ENCODE assay signal across 16 mouse cellular contexts in genomic region chr6:112479861-112480260, GRCm38 (mm10). TPM values are rescaled to one million over a fixed set of nuclear protein-coding genes. Genes with fewer than 3 reads are reported as not detected.
A peak's percentile ranks its signal among the peaks of the same experiment; 100 is the strongest.
DNase-seq lines count a peak whose midpoint lies in the region; ATAC-seq lines count a peak whose summit lies in the region.
"Had no signal": no experiment of that assay in that cellular context is flagged by ENCODE, and none has a peak within 500 bp of the region (broad histone marks: within the 10 kb centered on the region; RNA-seq: fewer than 3 reads in every experiment).

No protein-coding gene starts in this region.

- H3K4me1 ChIP-seq in hindbrain, embryonic 10.5 days (replicated peaks): peaks cover 3% of the 10 kb centered on the region; the same call in 1 of the 2 replicates
- H3K4me1 ChIP-seq in hindbrain, embryonic 12.5 days: no peaks in the 10 kb centered on the region
- H3K4me1 ChIP-seq in midbrain, embryonic 14.5 days (ENCODE audit: control insufficient read depth, insufficient read depth, low read length): no peaks in the 10 kb centered on the region
- no peaks in the 10 kb centered on the region for H3K4me1 ChIP-seq in midbrain, embryonic 15.5 days
- H3K4me1 ChIP-seq in stomach, embryonic 15.5 days: no peaks in the 10 kb centered on the region
- H3K4me1 ChIP-seq: embryonic facial prominence, embryonic 12.5 days; neural tube, embryonic 13.5 days had no signal

- H3K27me3 ChIP-seq in hindbrain, embryonic 10.5 days (ENCODE audit: insufficient read depth, poor library complexity, severe bottlenecking): peaks cover 20% of the 10 kb centered on the region
- peaks cover 12% of the 10 kb centered on the region; the same call in 1 of the 2 replicates for H3K27me3 ChIP-seq in hindbrain, embryonic 12.5 days
- H3K27me3 ChIP-seq in midbrain, embryonic 14.5 days (ENCODE audit: control insufficient read depth, insufficient read depth, low read length): no peaks in the 10 kb centered on the region
- H3K27me3 ChIP-seq in midbrain, embryonic 15.5 days (replicated peaks): no peaks in the 10 kb centered on the region
- no peaks in the 10 kb centered on the region for H3K27me3 ChIP-seq in stomach, embryonic 15.5 days (replicated peaks)
- H3K27me3 ChIP-seq: embryonic facial prominence, embryonic 12.5 days; neural tube, embryonic 13.5 days; Patski had no signal

- H3K27ac ChIP-seq in hindbrain, embryonic 10.5 days: no peak overlapping the region
- no peak overlapping the region for H3K27ac ChIP-seq in hindbrain, embryonic 12.5 days
- no peak overlapping the region for H3K27ac ChIP-seq in midbrain, embryonic 14.5 days (replicated peaks; ENCODE audit: low read depth, low read length)
- no peak overlapping the region for H3K27ac ChIP-seq in midbrain, embryonic 15.5 days
- no peak overlapping the region for H3K27ac ChIP-seq in stomach, embryonic 15.5 days
- H3K27ac ChIP-seq: embryonic facial prominence, embryonic 12.5 days; neural tube, embryonic 13.5 days had no signal

- no peaks in the 10 kb centered on the region for H3K36me3 ChIP-seq in hindbrain, embryonic 10.5 days
- H3K36me3 ChIP-seq in hindbrain, embryonic 12.5 days: no peaks in the 10 kb centered on the region
- H3K36me3 ChIP-seq in midbrain, embryonic 14.5 days (ENCODE audit: control insufficient read depth, insufficient read depth, low read length): no peaks in the 10 kb centered on the region
- H3K36me3 ChIP-seq in midbrain, embryonic 15.5 days (replicated peaks): no peaks in the 10 kb centered on the region
- no peaks in the 10 kb centered on the region for H3K36me3 ChIP-seq in stomach, embryonic 15.5 days
- H3K36me3 ChIP-seq: embryonic facial prominence, embryonic 12.5 days; neural tube, embryonic 13.5 days had no signal

- DNase-seq in hindbrain, embryonic 10.5 days (ENCODE audit: low spot score): no peak
- no peak for DNase-seq in midbrain, embryonic 14.5 days
- DNase-seq in embryo, embryonic 11 days: peak; percentile 34
- no peak for DNase-seq in left cerebral cortex, adult 18-20 months (ENCODE audit: low spot score in 2 of 2)
- DNase-seq: cerebellum, postnatal 14 days; heart, adult 11 months; heart, postnatal 4 days; left cerebral cortex, postnatal 4 days; right cerebral cortex, postnatal 25 days had no signal

- H3K4me3 ChIP-seq in hindbrain, embryonic 10.5 days: 0 out of 2 replicates have a peak overlapping the region, but pooled peaks have one; percentile 13
- no peak overlapping the region for H3K4me3 ChIP-seq in hindbrain, embryonic 12.5 days
- H3K4me3 ChIP-seq in midbrain, embryonic 14.5 days (replicated peaks; ENCODE audit: low read depth, low read length): no peak overlapping the region
- H3K4me3 ChIP-seq in midbrain, embryonic 15.5 days: no peak overlapping the region
- no peak overlapping the region for H3K4me3 ChIP-seq in stomach, embryonic 15.5 days (replicated peaks)
- H3K4me3 ChIP-seq: embryonic facial prominence, embryonic 12.5 days; neural tube, embryonic 13.5 days had no signal

- H3K9me3 ChIP-seq in hindbrain, embryonic 10.5 days: no peaks in the 10 kb centered on the region
- H3K9me3 ChIP-seq in hindbrain, embryonic 12.5 days (replicated peaks): no peaks in the 10 kb centered on the region
- no peaks in the 10 kb centered on the region for H3K9me3 ChIP-seq in midbrain, embryonic 14.5 days (ENCODE audit: control insufficient read depth, low read length)
- H3K9me3 ChIP-seq in midbrain, embryonic 15.5 days: no peaks in the 10 kb centered on the region
- H3K9me3 ChIP-seq in stomach, embryonic 15.5 days: no peaks in the 10 kb centered on the region
- H3K9me3 ChIP-seq: embryonic facial prominence, embryonic 12.5 days; neural tube, embryonic 13.5 days had no signal

- H3K4me2 ChIP-seq in hindbrain, embryonic 12.5 days (replicated peaks): no peak overlapping the region
- H3K4me2 ChIP-seq in midbrain, embryonic 14.5 days (ENCODE audit: low read length): no peak overlapping the region
- H3K4me2 ChIP-seq in midbrain, embryonic 15.5 days: no peak overlapping the region
- no peak overlapping the region for H3K4me2 ChIP-seq in stomach, embryonic 15.5 days
- H3K4me2 ChIP-seq: embryonic facial prominence, embryonic 12.5 days; neural tube, embryonic 13.5 days had no signal

- 48% methylated on average over 13 of the region's 13 CpGs for WGBS in hindbrain, embryonic 10.5 days
- 50% methylated on average over 13 of the region's 13 CpGs for WGBS in hindbrain, embryonic 12.5 days
- 54% methylated on average over 13 of the region's 13 CpGs for WGBS in midbrain, embryonic 14.5 days
- 55% methylated on average over 13 of the region's 13 CpGs for WGBS in midbrain, embryonic 15.5 days
- WGBS in stomach, embryonic 15.5 days: 42% methylated on average over 13 of the region's 13 CpGs

- ATAC-seq in hindbrain, embryonic 12.5 days (ENCODE audit: low FRiP score): no peak
- 0 out of 2 replicates have a peak, but pooled peaks have one; percentile 18 for ATAC-seq in midbrain, embryonic 14.5 days (ENCODE audit: low FRiP score, low TSS enrichment)
- no peak for ATAC-seq in midbrain, embryonic 15.5 days (replicated peaks)
- ATAC-seq in stomach, embryonic 15.5 days (ENCODE audit: insufficient read depth, low FRiP score, low read depth): 0 out of 2 replicates have a peak, but pooled peaks have one; percentile 27
- ATAC-seq in cerebellum, adult (ENCODE audit: insufficient number of reproducible peaks, low FRiP score, low TSS enrichment): no peak
- ATAC-seq: Patski had no signal

- no peak overlapping the region for H3K9ac ChIP-seq in hindbrain, embryonic 12.5 days
- no peak overlapping the region for H3K9ac ChIP-seq in midbrain, embryonic 14.5 days (replicated peaks; ENCODE audit: low read length)
- no peak overlapping the region for H3K9ac ChIP-seq in midbrain, embryonic 15.5 days
- H3K9ac ChIP-seq in stomach, embryonic 15.5 days: no peak overlapping the region
- H3K9ac ChIP-seq: embryonic facial prominence, embryonic 12.5 days; neural tube, embryonic 13.5 days had no signal

RNA-seq across cellular contexts. Expression of gene Oxtr, which starts 9.9 kb away (rescaled TPM):
- polyA plus RNA-seq in hindbrain, embryonic 10.5 days (2016; fragmentation: Nextera tagmentation; extraction: Ambion mirVana): 0.17 and 0.43 TPM in 2 replicates
- polyA plus RNA-seq in hindbrain, embryonic 12.5 days (2016; fragmentation: Nextera tagmentation; extraction: Ambion mirVana): 0.54 and 0.70 TPM in 2 replicates
- 0.64 and 1.1 TPM in 2 replicates for polyA plus RNA-seq in midbrain, embryonic 14.5 days (2014; fragmentation: Nextera tagmentation; extraction: Ambion mirVana)
- polyA plus RNA-seq in midbrain, embryonic 15.5 days (2015; fragmentation: Nextera tagmentation; extraction: Ambion mirVana): 1.6 and 1.9 TPM in 2 replicates
- polyA plus RNA-seq in stomach, embryonic 15.5 days (2015; fragmentation: Nextera tagmentation; extraction: Ambion mirVana): 0.12 and 0.26 TPM in 2 replicates
- total RNA-seq in left cerebral cortex, adult 18-20 months (2021): 1 to 10 TPM; 5.8 TPM

RNA-seq across cellular contexts. Expression of gene Cav3, which starts 20.6 kb away (rescaled TPM):
- polyA plus RNA-seq in hindbrain, embryonic 10.5 days (2016; fragmentation: Nextera tagmentation; extraction: Ambion mirVana): not detected in 2 replicates
- 0.61 and 1.7 TPM in 2 replicates for polyA plus RNA-seq in hindbrain, embryonic 12.5 days (2016; fragmentation: Nextera tagmentation; extraction: Ambion mirVana)
- polyA plus RNA-seq in midbrain, embryonic 14.5 days (2014; fragmentation: Nextera tagmentation; extraction: Ambion mirVana): not detected in 2 replicates
- 0.29 TPM in 1 of 2 replicates, not detected in the other for polyA plus RNA-seq in midbrain, embryonic 15.5 days (2015; fragmentation: Nextera tagmentation; extraction: Ambion mirVana)
- polyA plus RNA-seq in stomach, embryonic 15.5 days (2015; fragmentation: Nextera tagmentation; extraction: Ambion mirVana): 0.90 and 1.3 TPM in 2 replicates
- not detected for total RNA-seq in left cerebral cortex, adult 18-20 months (2021)
- total RNA-seq: left cerebral cortex, postnatal 4 days had no signal
- polyA plus RNA-seq: Patski had no signal

Comparison
In these comparisons a context has a peak if more than half of its experiments do, and no peak if none do; other contexts are left out.
1. ATAC-seq: peak in midbrain, embryonic 14.5 days (single experiment) and stomach, embryonic 15.5 days (single experiment); none in hindbrain, embryonic 12.5 days (single experiment), midbrain, embryonic 15.5 days (single experiment) and cerebellum, adult (single experiment).